Comparison of ENCODE assay signal across 12 mouse cellular contexts in the genomic region with DNA sequence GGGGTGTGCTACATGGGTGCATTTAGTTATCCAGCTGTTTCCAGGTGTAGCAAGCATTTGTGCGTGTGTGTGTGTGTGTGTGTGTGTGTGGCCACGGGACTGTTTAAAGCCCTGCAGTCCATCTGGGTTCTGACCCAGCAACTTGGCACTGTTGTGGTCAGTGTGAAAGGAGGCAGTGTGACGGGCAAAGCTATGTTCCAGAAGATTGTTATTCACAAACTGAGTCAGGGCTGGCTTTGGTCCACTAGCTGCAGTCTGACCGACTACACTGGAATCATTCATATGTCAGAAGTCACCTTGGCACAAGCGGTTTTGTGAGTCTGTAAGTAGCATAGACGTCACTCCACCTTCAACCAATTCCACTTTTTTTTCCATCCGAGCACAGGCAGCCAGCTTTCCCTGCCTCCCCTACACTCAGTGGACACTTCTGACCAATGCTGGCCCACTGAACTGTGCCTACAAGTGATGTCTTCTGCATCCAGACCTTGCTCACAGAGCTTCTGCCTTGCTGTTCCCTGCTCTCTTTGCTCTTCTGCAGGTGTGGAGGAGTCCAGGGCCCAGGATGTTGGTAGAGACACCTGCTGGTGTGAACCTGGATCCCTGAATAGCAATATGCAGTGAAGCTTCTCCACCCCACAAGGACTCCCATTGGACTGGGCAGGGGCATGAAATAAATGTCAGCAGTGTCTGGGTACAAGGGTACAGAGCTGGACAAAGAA.
DNase-seq lines count a peak whose midpoint lies in the region; ATAC-seq and TF ChIP-seq lines count a peak whose summit lies in the region.
"Had no signal": no experiment of that assay in that cellular context is flagged by ENCODE, and none has a peak within 500 bp of the region (broad histone marks: within the 10 kb centered on the region; RNA-seq: fewer than 3 reads in every experiment).

No protein-coding gene starts in this region.

- no peaks in the 10 kb centered on the region for H3K36me3 ChIP-seq in MEL (ENCODE audit: control insufficient read depth in 1 of 2, insufficient read depth in 2 of 2, low read length in 2 of 2)
- no peaks in the 10 kb centered on the region for H3K36me3 ChIP-seq in neural tube, embryonic 15.5 days
- no peaks in the 10 kb centered on the region for H3K36me3 ChIP-seq in forebrain, embryonic 16.5 days (ENCODE audit: control insufficient read depth, insufficient read depth)
- H3K36me3 ChIP-seq: neural tube, embryonic 13.5 days had no signal

- ATAC-seq in neural tube, embryonic 15.5 days (ENCODE audit: low FRiP score), result no peak
- no peak for ATAC-seq in forebrain, embryonic 16.5 days

- H3K4me2 ChIP-seq in neural tube, embryonic 15.5 days, result no peak overlapping the region
- no peak overlapping the region for H3K4me2 ChIP-seq in forebrain, embryonic 16.5 days (ENCODE audit: low read length)
- H3K4me2 ChIP-seq: neural tube, embryonic 13.5 days had no signal

- no peaks in the 10 kb centered on the region for H3K4me1 ChIP-seq in MEL (ENCODE audit: control insufficient read depth in 1 of 2, insufficient read depth in 2 of 2, low read length in 2 of 2)
- no peaks in the 10 kb centered on the region for H3K4me1 ChIP-seq in neural tube, embryonic 15.5 days
- no peaks in the 10 kb centered on the region for H3K4me1 ChIP-seq in forebrain, embryonic 16.5 days (replicated peaks; ENCODE audit: control insufficient read depth, insufficient read depth, low read length)
- H3K4me1 ChIP-seq: neural tube, embryonic 13.5 days had no signal

- TF ChIP-seq POLR2A in MEL (IDR thresholded peaks at IDR 0.05; ENCODE audit: control insufficient read depth in 1 of 2, insufficient read depth in 1 of 2, low read depth in 1 of 2, low read length in 2 of 2, poor library complexity in 1 of 2), result no peak

- 88% methylated on average over 7 of the region's 7 CpGs for WGBS in neural tube, embryonic 15.5 days
- 85% methylated on average over 7 of the region's 7 CpGs for WGBS in forebrain, embryonic 16.5 days

- no peaks in the 10 kb centered on the region for H3K79me2 ChIP-seq in MEL (ENCODE audit: control insufficient read depth, insufficient read depth, low read length, poor library complexity)

- TF ChIP-seq RAD21 in MEL (IDR thresholded peaks at IDR 0.05; ENCODE audit: low read depth, low read length), result no peak

- TF ChIP-seq EP300 in MEL (IDR thresholded peaks at IDR 0.05; ENCODE audit: low read depth in 1 of 2, low read length in 2 of 2), result no peak

- no peak for TF ChIP-seq CTCF in left cerebral cortex, adult 2 months (IDR thresholded peaks at IDR 0.05)
- TF ChIP-seq CTCF in MEL (IDR thresholded peaks at IDR 0.05 in 2 of 3, conservative IDR thresholded peaks at IDR 0.05 in 1 of 3; ENCODE audit: control insufficient read depth in 1 of 3, insufficient read depth in 1 of 3, low read depth in 2 of 3, low read length in 3 of 3, poor library complexity in 1 of 3, severe bottlenecking in 1 of 3), result no peak

- DNase-seq in cerebellum, postnatal 10 days, result peak; percentile 24 to 38
- DNase-seq in cerebellum, postnatal 4 days (ENCODE audit: low spot score in 2 of 2), result no peak
- peak; percentile 25 to 36 for DNase-seq in left cerebral cortex, adult 8-10 months (ENCODE audit: low spot score in 2 of 2)
- DNase-seq in left cerebral cortex, adult 2 months (ENCODE audit: extremely low spot score in 1 of 2, low spot score in 2 of 2), result no peak
- DNase-seq in MEL (ENCODE audit: low read depth, low spot score), result no peak
- DNase-seq in adrenal gland, postnatal 36 days, result peak; percentile 83 to 86
- DNase-seq: gastrocnemius, postnatal 10 days; kidney, adult 8-10 months had no signal

- H3K4me3 ChIP-seq in left cerebral cortex, adult 2 months, result no peak overlapping the region
- H3K4me3 ChIP-seq in MEL (ENCODE audit: control insufficient read depth in 1 of 2, insufficient read depth in 1 of 2, low read depth in 2 of 2, low read length in 2 of 2), result no peak overlapping the region
- H3K4me3 ChIP-seq in neural tube, embryonic 15.5 days (replicated peaks), result no peak overlapping the region
- H3K4me3 ChIP-seq in forebrain, embryonic 16.5 days (replicated peaks; ENCODE audit: low read length), result no peak overlapping the region
- H3K4me3 ChIP-seq: neural tube, embryonic 13.5 days had no signal

- H3K27me3 ChIP-seq in MEL (ENCODE audit: control insufficient read depth in 1 of 2, insufficient read depth in 2 of 2, low read length in 2 of 2), result peaks cover 1 to 3% of the 10 kb centered on the region in 2 experiments; a peak in 3 of 4 replicates
- H3K27me3 ChIP-seq in neural tube, embryonic 15.5 days (replicated peaks), result no peaks in the 10 kb centered on the region
- H3K27me3 ChIP-seq in forebrain, embryonic 16.5 days (replicated peaks; ENCODE audit: control insufficient read depth, insufficient read depth, low read length), result no peaks in the 10 kb centered on the region

- no peaks in the 10 kb centered on the region for H3K9me3 ChIP-seq in MEL (replicated peaks; ENCODE audit: insufficient read depth, low read length)
- H3K9me3 ChIP-seq in neural tube, embryonic 15.5 days (replicated peaks), result no peaks in the 10 kb centered on the region
- no peaks in the 10 kb centered on the region for H3K9me3 ChIP-seq in forebrain, embryonic 16.5 days (ENCODE audit: control insufficient read depth, low read length)
- H3K9me3 ChIP-seq: neural tube, embryonic 13.5 days had no signal

- no peak overlapping the region for H3K27ac ChIP-seq in left cerebral cortex, adult 2 months
- no peak overlapping the region for H3K27ac ChIP-seq in MEL (ENCODE audit: control insufficient read depth, low read depth, low read length)
- no peak overlapping the region for H3K27ac ChIP-seq in neural tube, embryonic 15.5 days (replicated peaks)
- H3K27ac ChIP-seq in forebrain, embryonic 16.5 days (ENCODE audit: low read length), result no peak overlapping the region
- H3K27ac ChIP-seq: liver, embryonic 14.5 days; neural tube, embryonic 13.5 days had no signal

- no peak overlapping the region for H3K9ac ChIP-seq in MEL (ENCODE audit: control insufficient read depth, low read depth, low read length, poor library complexity, severe bottlenecking)
- no peak overlapping the region for H3K9ac ChIP-seq in neural tube, embryonic 15.5 days (replicated peaks)
- H3K9ac ChIP-seq in forebrain, embryonic 16.5 days (replicated peaks; ENCODE audit: low read depth, low read length), result no peak overlapping the region
- H3K9ac ChIP-seq: liver, embryonic 14.5 days; neural tube, embryonic 13.5 days had no signal

- intact Hi-C loops in left cerebral cortex, adult 2 months (cut with DNase I), result no loop called here

TF ChIP-seq in MEL, 35 proteins besides CTCF, POLR2A, EP300 and RAD21:
- TF ChIP-seq JUND (IDR thresholded peaks at IDR 0.05; ENCODE audit: low read depth, low read length) (no peak), SMC3 (IDR thresholded peaks at IDR 0.05; ENCODE audit: low read depth, low read length) (peak; percentile 11; the same call in 1 of the 2 replicates)

Comparison
In these comparisons a context has a peak if more than half of its experiments do, and no peak if none do; other contexts are left out.
1. DNase-seq: peak in cerebellum, postnatal 10 days (2 of 2), left cerebral cortex, adult 8-10 months (2 of 2) and adrenal gland, postnatal 36 days (2 of 2); none in cerebellum, postnatal 4 days (0 of 2), left cerebral cortex, adult 2 months (0 of 2) and MEL (single experiment).